ENCODE assay signal across 22 mouse cellular contexts in the genomic region with DNA sequence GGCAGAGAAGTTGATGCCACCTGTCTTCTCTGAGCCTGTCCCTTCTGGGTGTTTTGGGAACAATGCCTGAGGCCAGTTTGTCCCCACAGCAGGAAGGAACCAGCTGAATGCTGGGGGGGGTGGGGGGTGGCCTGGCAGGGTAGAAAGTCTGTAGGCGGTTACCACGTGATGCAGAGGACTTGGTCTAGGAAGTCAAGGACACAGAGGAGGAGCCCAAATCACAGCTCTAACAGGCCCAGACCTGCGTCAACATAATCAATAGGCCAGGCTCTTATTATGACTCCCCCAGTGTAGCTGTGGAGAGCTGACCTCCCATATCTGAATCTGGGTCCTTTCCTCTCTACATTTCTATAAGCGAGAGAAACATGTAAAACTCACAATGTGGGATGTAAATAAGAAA.
"Had no signal": no experiment of that assay in that cellular context is flagged by ENCODE, and none has a peak within 500 bp of the region (broad histone marks: within the 10 kb centered on the region; RNA-seq: fewer than 3 reads in every experiment).

No protein-coding gene starts in this region.

- H3K27me3 ChIP-seq: kidney, embryonic 15.5 days; limb, embryonic 12.5 days; limb, embryonic 15.5 days; liver, embryonic 13.5 days; lung, embryonic 15.5 days; midbrain, embryonic 13.5 days had no signal

- H3K4me2 ChIP-seq: kidney, embryonic 15.5 days; limb, embryonic 12.5 days; limb, embryonic 15.5 days; liver, embryonic 13.5 days; lung, embryonic 15.5 days; midbrain, embryonic 13.5 days had no signal

- H3K4me1 ChIP-seq: kidney, embryonic 15.5 days; limb, embryonic 12.5 days; limb, embryonic 15.5 days; lung, embryonic 15.5 days; midbrain, embryonic 13.5 days had no signal

- ATAC-seq: midbrain, embryonic 13.5 days; midbrain, embryonic 16.5 days had no signal

- H3K9ac ChIP-seq: kidney, embryonic 15.5 days; limb, embryonic 12.5 days; limb, embryonic 15.5 days; liver, embryonic 13.5 days; lung, embryonic 15.5 days; midbrain, embryonic 13.5 days had no signal

- H3K36me3 ChIP-seq: kidney, embryonic 15.5 days; limb, embryonic 12.5 days; limb, embryonic 15.5 days; liver, embryonic 13.5 days; lung, embryonic 15.5 days; midbrain, embryonic 10.5 days; midbrain, embryonic 13.5 days had no signal

- H3K9me3 ChIP-seq: kidney, embryonic 15.5 days; limb, embryonic 12.5 days; limb, embryonic 15.5 days; liver, embryonic 13.5 days; lung, embryonic 15.5 days; midbrain, embryonic 10.5 days; midbrain, embryonic 13.5 days had no signal

- H3K27ac ChIP-seq: kidney, embryonic 15.5 days; left cerebral cortex, adult 2 months; limb, embryonic 12.5 days; limb, embryonic 15.5 days; liver, embryonic 13.5 days; lung, embryonic 15.5 days; midbrain, embryonic 10.5 days; midbrain, embryonic 13.5 days; stomach, postnatal 0 days had no signal

- DNase-seq: kidney, adult 11 months; kidney, adult 8-10 months; kidney, postnatal 10 days; kidney, postnatal 36 days; layer of hippocampus, postnatal 36 days; liver, embryonic 13.5 days; lung, adult 18-20 months; lung, postnatal 10 days; lung, postnatal 36 days; thymus, adult 2 months; thymus, postnatal 14 days had no signal

- H3K4me3 ChIP-seq: kidney, embryonic 15.5 days; left cerebral cortex, adult 2 months; limb, embryonic 12.5 days; limb, embryonic 15.5 days; liver, embryonic 13.5 days; lung, embryonic 15.5 days; megakaryocyte, embryonic 14.5 days; midbrain, embryonic 10.5 days; midbrain, embryonic 13.5 days; myocyte had no signal
